Mouse (Mus musculus): ENCODE measurements around the gene Sema3g. TPM values are rescaled to one million over a fixed set of nuclear protein-coding genes. Genes with fewer than 3 reads are reported as not detected.

The Sema3g gene
- total and polyA plus RNA-seq, 3 experiments: 0.11 TPM; not detected in 2

DNA sequence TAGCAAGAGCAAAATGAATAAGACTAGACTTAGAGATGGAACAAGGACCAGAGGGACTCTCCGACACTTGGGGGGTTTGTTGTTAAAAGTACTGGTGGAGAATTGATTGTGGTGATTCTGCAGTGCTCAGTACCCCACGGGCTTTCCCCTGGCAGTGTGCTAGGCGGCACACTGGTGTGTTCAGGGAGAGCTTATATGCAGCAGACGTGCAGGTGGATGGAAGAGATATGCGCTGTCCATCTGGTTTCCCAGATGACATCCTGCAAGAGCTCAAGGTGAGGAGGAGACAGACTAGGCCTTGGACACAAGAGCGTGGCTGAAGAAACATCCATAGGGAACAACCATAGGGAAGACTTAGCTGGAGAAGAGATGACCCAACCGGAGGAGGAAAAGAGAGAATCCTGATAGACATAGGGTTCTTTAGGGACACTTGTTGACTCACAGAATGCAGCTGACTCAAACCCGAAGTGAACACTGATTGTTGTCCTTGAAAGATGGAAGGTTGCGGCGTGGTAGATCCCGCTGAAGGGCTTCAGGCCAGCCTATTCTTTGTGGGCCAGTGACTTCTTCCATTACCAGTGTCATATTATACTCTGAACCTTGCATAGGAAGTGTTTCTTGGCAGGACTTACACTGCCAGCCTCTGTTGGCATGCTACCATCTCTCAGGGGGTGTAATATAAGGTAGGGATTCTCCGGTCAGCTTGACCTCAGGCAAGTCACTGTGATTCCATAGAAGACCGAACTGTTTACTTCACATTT is 10.4 kb upstream of the Sema3g start:
- TF ChIP-seq TAL1 (conservative IDR thresholded peaks at IDR 0.05; ENCODE audit: low read depth, low read length): peak; percentile 68
- no peak for TF ChIP-seq CTCF (IDR thresholded peaks at IDR 0.05; ENCODE audit: low read depth, low read length)
- peaks cover 30% of the 10 kb centered on the region for H3K27me3 ChIP-seq (ENCODE audit: insufficient read depth, low read length)
- DNase-seq (ENCODE audit: low spot score): peak; percentile 33
- no peaks in the 10 kb centered on the region for H3K9me3 ChIP-seq (replicated peaks)
- H3K4me3 ChIP-seq (ENCODE audit: low read depth, low read length): peak overlapping the region; percentile 81
- H3K4me1 ChIP-seq (ENCODE audit: insufficient read depth, low read depth, low read length): peaks cover 42% of the 10 kb centered on the region
- peaks cover 30% of the 10 kb centered on the region for H3K36me3 ChIP-seq (replicated peaks)
- ATAC-seq (ENCODE audit: extremely low read depth, insufficient number of reproducible peaks, low FRiP score, poor library complexity, severe bottlenecking): 0 out of 2 replicates have a peak, but pooled peaks have one; percentile 31

DNA sequence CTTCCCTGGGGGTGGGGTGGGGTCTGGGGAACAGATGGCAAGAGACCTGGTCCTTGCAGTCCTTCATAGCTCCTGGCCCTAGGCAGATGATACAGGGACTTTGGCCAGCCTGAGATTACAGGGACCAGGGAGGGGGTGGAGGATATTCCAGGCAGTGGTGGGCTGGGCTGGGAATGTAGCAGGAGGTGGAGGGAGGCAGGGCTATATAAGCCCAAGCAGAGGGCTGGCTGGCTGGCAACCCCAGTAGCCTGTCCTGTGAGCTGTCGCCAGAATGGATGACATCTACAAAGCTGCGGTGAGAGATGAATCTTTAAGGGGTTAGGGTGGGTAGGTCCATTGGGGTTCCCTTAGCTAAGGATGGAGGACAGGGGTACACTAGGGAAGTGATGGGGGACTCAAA is 9.6 kb upstream of the Sema3g start, which contains the start of gene Tnnc1:
TSS of gene Tnnc1 (plus strand) at position 229 of the 400 bp plus-strand sequence.
- ATAC-seq (ENCODE audit: extremely low read depth, insufficient number of reproducible peaks, low FRiP score, poor library complexity, severe bottlenecking) (no peak), DNase-seq (ENCODE audit: low spot score) (no peak)
- H3K4me1 ChIP-seq (ENCODE audit: insufficient read depth, low read depth, low read length): peaks cover 39% of the 10 kb centered on the region
- H3K27me3 ChIP-seq (ENCODE audit: insufficient read depth, low read length): peaks cover 39% of the 10 kb centered on the region
- H3K4me3 ChIP-seq (ENCODE audit: low read depth, low read length): peak within 1 kb of the TSS; percentile 81
- TF ChIP-seq POLR2AphosphoS5 (IDR thresholded peaks at IDR 0.05; ENCODE audit: insufficient replicate concordance, low read depth, low read length) (no peak), CTCF (IDR thresholded peaks at IDR 0.05; ENCODE audit: low read depth, low read length) (no peak), GATA1 (IDR thresholded peaks at IDR 0.05; ENCODE audit: borderline replicate concordance, low read length) (no peak), GATA2 (IDR thresholded peaks at IDR 0.05; ENCODE audit: borderline replicate concordance, low read depth, low read length) (no peak), TAL1 (conservative IDR thresholded peaks at IDR 0.05; ENCODE audit: low read depth, low read length) (no peak)
- H3K9me3 ChIP-seq (replicated peaks): no peaks in the 10 kb centered on the region
- peaks cover 22% of the 10 kb centered on the region for H3K36me3 ChIP-seq (replicated peaks)

- ATAC-seq (ENCODE audit: extremely low read depth, insufficient number of reproducible peaks, low FRiP score, poor library complexity, severe bottlenecking): no peak
- H3K4me1 ChIP-seq (ENCODE audit: insufficient read depth, low read depth, low read length): peaks cover 36% of the 10 kb centered on the region
- H3K9me3 ChIP-seq (replicated peaks): no peaks in the 10 kb centered on the region
Observed at GRCm38 (mm10) chr14:31209133-31209557, 8.5 kb upstream of the Sema3g start.

DNA sequence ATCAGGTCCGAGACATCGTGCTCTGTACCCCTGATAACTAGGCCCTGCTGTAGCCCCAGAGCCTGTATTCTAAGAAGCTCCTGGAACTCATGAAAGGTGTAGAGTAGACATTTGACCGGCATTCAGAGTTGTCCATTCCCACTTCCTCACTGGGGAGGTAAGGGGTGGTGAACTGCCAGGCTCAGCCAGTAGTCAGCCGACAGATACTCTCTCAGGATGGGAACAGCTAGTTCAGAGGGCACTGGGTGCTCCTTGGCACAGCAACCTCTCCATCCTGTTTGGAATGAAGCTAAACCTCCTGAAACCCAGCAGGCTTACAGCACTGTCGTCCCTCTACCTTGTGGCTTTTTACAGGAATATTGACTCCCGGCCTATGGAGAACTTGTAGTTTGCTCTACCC is 5.8 kb upstream of the Sema3g start:
- DNase-seq (ENCODE audit: low spot score) (no peak), ATAC-seq (ENCODE audit: extremely low read depth, insufficient number of reproducible peaks, low FRiP score, poor library complexity, severe bottlenecking) (no peak)
- H3K4me1 ChIP-seq (ENCODE audit: insufficient read depth, low read depth, low read length): peaks cover 20% of the 10 kb centered on the region
- no peaks in the 10 kb centered on the region for H3K36me3 ChIP-seq (replicated peaks)
- peaks cover 70% of the 10 kb centered on the region for H3K27me3 ChIP-seq (ENCODE audit: insufficient read depth, low read length)
- H3K4me3 ChIP-seq (ENCODE audit: low read depth, low read length): no peak overlapping the region
- H3K9me3 ChIP-seq (replicated peaks): no peaks in the 10 kb centered on the region
- no peak for TF ChIP-seq GATA1 (IDR thresholded peaks at IDR 0.05; ENCODE audit: borderline replicate concordance, low read length)
- TF ChIP-seq CTCF (IDR thresholded peaks at IDR 0.05; ENCODE audit: low read depth, low read length): no peak
- no peak for TF ChIP-seq GATA2 (IDR thresholded peaks at IDR 0.05; ENCODE audit: borderline replicate concordance, low read depth, low read length)
- no peak for TF ChIP-seq TAL1 (conservative IDR thresholded peaks at IDR 0.05; ENCODE audit: low read depth, low read length)
- TF ChIP-seq POLR2AphosphoS5 (IDR thresholded peaks at IDR 0.05; ENCODE audit: insufficient replicate concordance, low read depth, low read length): no peak

More at GRCm38 (mm10) chr14:31209133-31209557, 8.5 kb upstream of the Sema3g start:
- DNase-seq (ENCODE audit: low spot score): no peak
- no peak for TF ChIP-seq CTCF (IDR thresholded peaks at IDR 0.05; ENCODE audit: low read depth, low read length)
- no peak for TF ChIP-seq GATA2 (IDR thresholded peaks at IDR 0.05; ENCODE audit: borderline replicate concordance, low read depth, low read length)
- no peak for TF ChIP-seq GATA1 (IDR thresholded peaks at IDR 0.05; ENCODE audit: borderline replicate concordance, low read length)
- no peak for TF ChIP-seq TAL1 (conservative IDR thresholded peaks at IDR 0.05; ENCODE audit: low read depth, low read length)
- Histone ChIP-seq H3K27me3 (ENCODE audit: insufficient read depth, low read length) (peaks cover 48% of the 10 kb centered on the region), H3K4me3 (ENCODE audit: low read depth, low read length) (no peak overlapping the region), H3K36me3 (replicated peaks) (peaks cover 12% of the 10 kb centered on the region)

DNA sequence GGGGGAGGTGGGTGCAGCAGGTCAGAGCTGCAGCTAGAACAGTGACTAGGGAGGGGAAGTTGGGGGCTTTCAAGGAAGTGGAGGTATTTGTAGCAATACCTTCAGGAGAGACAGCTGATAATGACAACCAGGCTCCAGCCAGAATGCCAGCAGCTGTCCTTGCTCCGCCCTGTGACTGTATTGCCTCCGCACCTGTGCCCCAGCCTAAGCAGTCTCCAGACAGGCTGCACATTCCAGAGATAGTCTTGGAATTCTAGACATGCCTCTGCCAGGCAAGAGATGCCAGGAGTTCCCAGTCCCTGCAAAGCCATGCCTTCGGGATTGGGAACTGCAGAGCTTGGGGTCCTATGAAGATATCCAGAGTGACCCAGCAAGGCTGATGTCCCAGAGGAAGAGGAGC is 5.2 kb upstream of the Sema3g start:
- no peaks in the 10 kb centered on the region for H3K36me3 ChIP-seq (replicated peaks)
- TF ChIP-seq GATA1 (IDR thresholded peaks at IDR 0.05; ENCODE audit: borderline replicate concordance, low read length): no peak
- TF ChIP-seq TAL1 (conservative IDR thresholded peaks at IDR 0.05; ENCODE audit: low read depth, low read length): no peak
- no peak for TF ChIP-seq GATA2 (IDR thresholded peaks at IDR 0.05; ENCODE audit: borderline replicate concordance, low read depth, low read length)
- TF ChIP-seq CTCF (IDR thresholded peaks at IDR 0.05; ENCODE audit: low read depth, low read length): no peak
- no peak for TF ChIP-seq POLR2AphosphoS5 (IDR thresholded peaks at IDR 0.05; ENCODE audit: insufficient replicate concordance, low read depth, low read length)
- peaks cover 13% of the 10 kb centered on the region for H3K4me1 ChIP-seq (ENCODE audit: insufficient read depth, low read depth, low read length)
- no peak overlapping the region for H3K4me3 ChIP-seq (ENCODE audit: low read depth, low read length)
- ATAC-seq (ENCODE audit: extremely low read depth, insufficient number of reproducible peaks, low FRiP score, poor library complexity, severe bottlenecking): no peak
- peaks cover 74% of the 10 kb centered on the region for H3K27me3 ChIP-seq (ENCODE audit: insufficient read depth, low read length)
- no peaks in the 10 kb centered on the region for H3K9me3 ChIP-seq (replicated peaks)
- DNase-seq (ENCODE audit: low spot score): no peak

- H3K4me1 ChIP-seq (ENCODE audit: insufficient read depth, low read depth, low read length): peaks cover 12% of the 10 kb centered on the region
- no peak for ATAC-seq (ENCODE audit: extremely low read depth, insufficient number of reproducible peaks, low FRiP score, poor library complexity, severe bottlenecking)
- TF ChIP-seq GATA1 (IDR thresholded peaks at IDR 0.05; ENCODE audit: borderline replicate concordance, low read length): no peak
- no peak for TF ChIP-seq GATA2 (IDR thresholded peaks at IDR 0.05; ENCODE audit: borderline replicate concordance, low read depth, low read length)
- no peak for TF ChIP-seq TAL1 (conservative IDR thresholded peaks at IDR 0.05; ENCODE audit: low read depth, low read length)
- no peak for TF ChIP-seq CTCF (IDR thresholded peaks at IDR 0.05; ENCODE audit: low read depth, low read length)
- TF ChIP-seq POLR2AphosphoS5 (IDR thresholded peaks at IDR 0.05; ENCODE audit: insufficient replicate concordance, low read depth, low read length): no peak
Observed at GRCm38 (mm10) chr14:31213868-31214267, 3.8 kb upstream of the Sema3g start.

More at GRCm38 (mm10) chr14:31213868-31214267, 3.8 kb upstream of the Sema3g start:
- Histone ChIP-seq H3K9me3 (replicated peaks) (no peaks in the 10 kb centered on the region), H3K36me3 (replicated peaks) (no peaks in the 10 kb centered on the region), H3K27me3 (ENCODE audit: insufficient read depth, low read length) (peaks cover 75% of the 10 kb centered on the region), H3K4me3 (ENCODE audit: low read depth, low read length) (no peak overlapping the region)
- DNase-seq (ENCODE audit: low spot score): no peak

Measured in G1E (cell line).